Mouse (Mus musculus): Measurements from ENCODE around the gene Prss38.

DNA sequence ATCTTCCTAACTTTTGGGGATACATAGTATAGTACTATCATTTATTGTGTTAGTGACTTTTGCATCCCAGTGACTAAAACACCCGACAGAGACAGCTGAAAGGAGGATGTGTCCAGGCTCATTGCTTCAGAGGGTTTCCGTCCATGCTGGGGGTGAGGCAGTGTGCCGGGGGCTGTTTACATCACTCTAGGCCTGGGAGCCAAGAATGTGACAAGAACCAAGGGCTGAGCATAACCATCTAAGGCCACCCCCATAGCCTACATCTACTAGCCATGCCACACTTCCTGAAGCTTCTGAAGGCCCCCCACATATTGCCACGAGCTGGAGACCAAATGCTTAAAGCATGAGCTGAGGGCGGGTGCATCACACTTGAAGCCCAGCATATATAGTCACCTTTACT lies 50.7 kb downstream of the Prss38 start:
- no peak for TF ChIP-seq HCFC1 (IDR thresholded peaks at IDR 0.05; ENCODE audit: borderline replicate concordance, insufficient read depth, low read length)
- no peak for TF ChIP-seq MAFK (IDR thresholded peaks at IDR 0.05; ENCODE audit: insufficient read depth, low read depth, low read length)
- TF ChIP-seq CHD2 (IDR thresholded peaks at IDR 0.05; ENCODE audit: low read depth, low read length) = no peak
- TF ChIP-seq ZNF384 (IDR thresholded peaks at IDR 0.05; ENCODE audit: low read depth, low read length) = no peak
